Mouse (Mus musculus) G1E (cell line): ENCODE results near the gene Cbfa2t2. TPM values are rescaled to one million over a fixed set of nuclear protein-coding genes. Genes with fewer than 3 reads are reported as not detected.

ENCODE experiments used
- ATAC-seq: 2 replicates; pipeline ENCODE4 v1.8.0; 2016; ENCODE audit warnings: mild to moderate bottlenecking; ENCODE audit not compliant: insufficient number of reproducible peaks, poor library complexity, low FRiP score, severe bottlenecking; ENCODE audit errors: extremely low read depth
- DNase-seq: peaks from one replicate; pipeline ENCODE4 v3.0.0; 2012; ENCODE audit warnings: low spot score
- H3K27me3 ChIP-seq: 2 replicates; pipeline ENCODE4 v1.6.1; 2012; ENCODE audit warnings: mild to moderate bottlenecking, low read length, inconsistent platforms; ENCODE audit not compliant: insufficient read depth
- H3K36me3 ChIP-seq: replicated peaks from 2 replicates; pipeline ENCODE3; 2012; ENCODE audit warnings: mild to moderate bottlenecking, inconsistent platforms
- H3K4me1 ChIP-seq: 2 replicates; pipeline ENCODE4 v1.6.1; 2012; ENCODE audit warnings: low read depth, low read length, inconsistent platforms, mixed read lengths; ENCODE audit not compliant: insufficient read depth
- H3K4me3 ChIP-seq: 2 replicates; pipeline ENCODE4 v1.5.1; 2012; ENCODE audit warnings: low read depth, mild to moderate bottlenecking, inconsistent platforms, low read length, moderate library complexity, mixed read lengths
- H3K9me3 ChIP-seq: replicated peaks from 2 replicates; pipeline ENCODE4 v1.6.1; 2012; ENCODE audit warnings: inconsistent platforms
- CTCF ChIP-seq: IDR thresholded peaks from 2 replicates; pipeline ENCODE4 v1.5.1; 2012; ENCODE audit warnings: low read depth, low read length, inconsistent platforms, mixed read lengths
- GATA1 ChIP-seq: IDR thresholded peaks from 2 replicates; pipeline ENCODE4 v1.6.1; 2012; ENCODE audit warnings: borderline replicate concordance, low read length, inconsistent platforms, mixed read lengths
- GATA2 ChIP-seq: IDR thresholded peaks from 2 replicates; pipeline ENCODE4 v1.6.1; 2012; ENCODE audit warnings: low read depth, low read length, inconsistent platforms, borderline replicate concordance
- POLR2AphosphoS5 ChIP-seq: IDR thresholded peaks from 2 replicates; pipeline ENCODE4 v1.6.1; 2012; ENCODE audit warnings: low read depth, low read length, inconsistent platforms; ENCODE audit not compliant: insufficient replicate concordance
- TAL1 ChIP-seq: conservative IDR thresholded peaks from 2 replicates; pipeline ENCODE4 v1.6.1; 2012; ENCODE audit warnings: low read depth, low read length, inconsistent platforms, mixed read lengths
- polyA plus RNA-seq: library from polyadenylated mRNA; stranded (reverse); fragments of >175 nt; gene quantifications from 2 replicates; pipeline ENCODE4 v1.2.3, GENCODE M21; 2012
- total RNA-seq, 2 experiments: library from RNA; stranded (forward) in 1 of 2; stranded (reverse) in 1 of 2; fragments of 200-1000 nt in 1 of 2; fragments of >200 nt in 1 of 2; fragmentation: Nextera tagmentation in 1 of 2; gene quantifications; 2 replicates each; pipeline ENCODE4 v1.2.3; 2014 to 2017

Cbfa2t2 gene
- total and polyA plus RNA-seq, 3 experiments = 7.8 to 29.8 (median 13.7) TPM

DNA sequence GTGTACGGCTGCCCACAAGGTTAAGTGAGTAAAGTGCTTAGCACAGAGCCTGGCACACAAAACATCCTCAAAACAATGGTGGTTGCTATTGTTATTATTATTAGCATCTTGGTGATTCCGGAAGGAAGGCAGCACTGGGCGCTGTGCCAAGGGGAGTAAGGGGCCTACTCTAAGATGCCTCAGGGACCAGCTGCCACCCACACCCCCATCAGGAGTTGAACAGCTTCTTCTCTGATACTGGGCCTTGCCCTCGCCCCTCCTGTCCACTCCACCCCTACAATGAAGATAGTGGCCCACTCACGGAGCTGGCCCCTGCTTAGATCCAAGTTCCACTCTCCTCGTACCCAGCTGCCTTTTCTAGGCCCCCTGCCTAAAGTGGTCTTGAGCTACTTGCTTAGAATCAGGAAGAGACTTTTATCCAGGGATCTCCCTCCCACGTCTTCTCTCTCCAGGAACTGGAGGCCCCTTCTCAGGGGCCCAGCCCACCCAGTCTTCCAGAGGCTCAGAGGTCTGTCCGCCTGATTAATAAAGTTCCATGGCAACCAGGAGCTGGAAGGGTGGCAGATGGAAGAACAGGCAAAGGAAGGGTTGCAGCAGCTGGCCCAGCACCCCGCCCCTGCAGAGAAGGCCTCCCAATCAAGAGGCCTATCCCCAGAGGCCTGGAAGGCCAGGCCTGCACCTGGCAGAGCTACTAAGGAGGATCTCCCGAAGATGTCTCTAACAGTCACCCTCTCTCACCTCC lies 132.2 kb downstream of the Cbfa2t2 start:
- no peak; the same call in none of the 2 replicates for ATAC-seq
- H3K4me3 ChIP-seq = peak overlapping the region; percentile 89
- H3K27me3 ChIP-seq = no peaks in the 10 kb centered on the region
- no peak for DNase-seq
- H3K36me3 ChIP-seq = peaks cover 49% of the 10 kb centered on the region
- TF ChIP-seq GATA2 (no peak), TAL1 (no peak), CTCF (no peak), GATA1 (no peak), POLR2AphosphoS5 (no peak)
- peaks cover 84% of the 10 kb centered on the region for H3K4me1 ChIP-seq
- H3K9me3 ChIP-seq = no peaks in the 10 kb centered on the region

DNA sequence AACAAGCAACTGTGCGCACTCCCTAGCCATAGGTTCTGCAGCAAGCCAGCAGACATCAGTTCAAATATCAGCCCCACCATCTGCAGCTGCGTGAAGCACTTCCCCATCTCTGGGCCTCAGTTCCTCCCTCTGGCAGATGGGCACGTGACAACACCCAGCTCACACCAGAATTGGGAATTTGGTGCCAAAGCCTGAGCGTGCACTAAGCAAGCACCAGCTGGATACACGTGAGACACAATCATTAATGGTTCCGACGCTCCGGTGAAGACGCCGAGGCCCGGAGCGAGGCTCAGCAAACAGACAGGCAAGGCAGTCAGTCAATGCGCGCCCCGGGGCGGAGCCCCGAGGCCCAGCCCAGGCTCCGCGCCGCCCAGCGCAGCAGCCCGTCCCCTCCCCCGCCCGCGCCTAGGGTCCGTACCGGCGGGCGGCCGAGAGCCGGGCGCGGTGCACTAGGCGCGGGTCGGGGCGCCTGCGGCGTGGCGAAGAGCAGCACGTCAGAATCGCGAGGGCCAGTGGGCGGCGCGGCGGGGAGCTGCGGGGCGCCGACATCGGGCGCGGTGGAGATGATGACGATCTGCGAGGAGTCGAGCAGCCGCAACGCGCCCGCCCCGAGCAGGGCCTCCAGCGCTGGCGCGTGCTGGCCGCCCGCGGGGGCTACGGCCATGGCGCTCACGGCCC lies 132.9 kb downstream of the Cbfa2t2 start:
- DNase-seq (peak; percentile 74), ATAC-seq (peak; percentile 45; the same call in 1 of the 2 replicates)
- Histone ChIP-seq H3K4me1 (peaks cover 81% of the 10 kb centered on the region), H3K9me3 (no peaks in the 10 kb centered on the region), H3K36me3 (peaks cover 42% of the 10 kb centered on the region), H3K4me3 (peak overlapping the region; percentile 89), H3K27me3 (no peaks in the 10 kb centered on the region)
- no peak for TF ChIP-seq POLR2AphosphoS5
- TF ChIP-seq TAL1 = peak; percentile 58; the same call in 1 of the 2 replicates
- TF ChIP-seq GATA2 = peak; percentile 82; the same call in 1 of the 2 replicates

- ATAC-seq (peak; percentile 79), DNase-seq (peak; percentile 97)
- H3K4me1 ChIP-seq = peaks cover 79% of the 10 kb centered on the region
- peak within 1 kb of the TSS; percentile 89 for H3K4me3 ChIP-seq
- no peaks in the 10 kb centered on the region for H3K9me3 ChIP-seq
- no peak for TF ChIP-seq CTCF
- H3K27me3 ChIP-seq = no peaks in the 10 kb centered on the region
- peaks cover 36% of the 10 kb centered on the region for H3K36me3 ChIP-seq
Measured at GRCm38 (mm10) chr2:154569836-154570286, 133.6 kb downstream of the Cbfa2t2 start, which contains the start of gene E2f1. Gene E2f1 (minus strand): TSS chr2:154569892.

DNA sequence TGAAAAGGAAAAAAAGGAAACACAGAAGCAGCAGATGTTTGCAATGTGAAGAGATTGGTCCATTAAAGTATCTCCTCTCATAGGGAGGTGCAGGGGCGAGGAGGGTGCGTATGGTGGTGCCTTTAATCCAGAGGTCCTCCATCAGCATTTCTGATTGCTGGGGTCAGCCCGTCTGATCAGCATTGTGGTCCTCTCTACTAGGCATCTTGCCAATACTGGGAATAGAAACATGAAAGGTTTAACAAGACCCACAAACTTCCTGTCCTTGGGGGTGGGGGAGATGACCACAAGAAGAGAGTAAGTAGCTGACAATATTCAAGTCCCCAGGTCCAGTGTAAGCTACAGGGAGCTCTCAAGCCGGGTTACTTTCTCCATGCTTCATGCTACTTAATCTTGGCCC lies 134.4 kb downstream of the Cbfa2t2 start:
- H3K27me3 ChIP-seq = no peaks in the 10 kb centered on the region
- H3K9me3 ChIP-seq = no peaks in the 10 kb centered on the region
- TF ChIP-seq GATA2 = no peak
- no peak for TF ChIP-seq GATA1
- no peak for TF ChIP-seq TAL1
- no peak for TF ChIP-seq POLR2AphosphoS5
- TF ChIP-seq CTCF = no peak
- DNase-seq (no peak), ATAC-seq (no peak)
- peak overlapping the region; percentile 41; the same call in 1 of the 2 replicates for H3K4me3 ChIP-seq
- H3K4me1 ChIP-seq = peaks cover 71% of the 10 kb centered on the region
- H3K36me3 ChIP-seq = peaks cover 28% of the 10 kb centered on the region

- ATAC-seq (no peak), DNase-seq (no peak)
- peaks cover 22% of the 10 kb centered on the region for H3K36me3 ChIP-seq
- TF ChIP-seq GATA2 (no peak), TAL1 (no peak), POLR2AphosphoS5 (no peak), CTCF (no peak), GATA1 (no peak)
- peaks cover 65% of the 10 kb centered on the region for H3K4me1 ChIP-seq
- H3K4me3 ChIP-seq = no peak overlapping the region; the same call in 1 of the 2 replicates
- H3K9me3 ChIP-seq = no peaks in the 10 kb centered on the region
- H3K27me3 ChIP-seq = no peaks in the 10 kb centered on the region
Measured at GRCm38 (mm10) chr2:154571266-154571665, 135.0 kb downstream of the Cbfa2t2 start.

DNA sequence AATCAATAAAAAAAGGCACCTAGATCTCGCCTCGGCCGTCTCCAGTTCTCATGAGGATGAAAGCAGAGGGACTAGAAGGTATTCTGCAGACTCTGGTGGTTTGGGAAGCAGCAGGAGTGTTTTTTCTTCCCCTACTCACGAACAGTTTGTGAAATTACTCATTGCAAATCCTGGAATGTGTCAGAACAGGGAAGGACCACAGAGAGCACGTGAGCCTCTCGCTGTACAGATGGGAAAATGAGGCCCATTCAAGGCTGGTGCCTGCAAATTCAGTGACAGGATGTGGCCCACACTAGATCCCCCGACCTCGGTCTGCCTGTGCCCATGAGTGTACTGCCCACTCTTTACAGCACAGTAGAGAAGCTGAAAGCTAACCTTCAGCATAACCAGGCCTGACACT lies 135.7 kb downstream of the Cbfa2t2 start:
- DNase-seq = no peak
- Histone ChIP-seq H3K9me3 (no peaks in the 10 kb centered on the region), H3K4me1 (peaks cover 58% of the 10 kb centered on the region), H3K36me3 (peaks cover 15% of the 10 kb centered on the region), H3K4me3 (no peak overlapping the region), H3K27me3 (no peaks in the 10 kb centered on the region; the same call in 1 of the 2 replicates)
- TF ChIP-seq GATA1 = no peak
- TF ChIP-seq TAL1 = no peak
- TF ChIP-seq GATA2 = no peak
- no peak for TF ChIP-seq CTCF
- no peak for TF ChIP-seq POLR2AphosphoS5
- no peak for ATAC-seq
